Mouse (Mus musculus): ENCODE results near the gene Cirbp.

Gene Cirbp

GRCm38 (mm10) chr10:80179068-80180051 is 13.6 kb downstream of the Cirbp start, which contains the start of gene Efna2:
Gene Efna2 (plus strand): TSS chr10:80179482.
- DNase-seq (ENCODE audit: low read depth) = peak; percentile 34

GRCm38 (mm10) chr10:80180288-80180687 is 14.5 kb downstream of the Cirbp start:
- DNase-seq (ENCODE audit: low read depth) = no peak

- no peak for DNase-seq (ENCODE audit: low read depth)
These were observed 15.0 kb downstream of the Cirbp start for GRCm38 (mm10) chr10:80180823-80181222.

- DNase-seq (ENCODE audit: low read depth) = no peak
These were observed 16.8 kb downstream of the Cirbp start for GRCm38 (mm10) chr10:80182547-80182946.

GRCm38 (mm10) chr10:80186649-80187048 is 20.9 kb downstream of the Cirbp start:
- DNase-seq (ENCODE audit: low read depth) = no peak

GRCm38 (mm10) chr10:80187739-80188138 is 22.0 kb downstream of the Cirbp start:
- no peak for DNase-seq (ENCODE audit: low read depth)

GRCm38 (mm10) chr10:80188453-80189024 is 22.8 kb downstream of the Cirbp start:
- DNase-seq (ENCODE audit: low read depth) = no peak

GRCm38 (mm10) chr10:80189999-80190398 is 24.2 kb downstream of the Cirbp start:
- DNase-seq (ENCODE audit: low read depth) = no peak

- DNase-seq (ENCODE audit: low read depth) = peak; percentile 12
These were observed 24.8 kb downstream of the Cirbp start for GRCm38 (mm10) chr10:80190491-80191051.

GRCm38 (mm10) chr10:80193976-80194375 is 28.2 kb downstream of the Cirbp start:
- no peak for DNase-seq (ENCODE audit: low read depth)

GRCm38 (mm10) chr10:80194441-80194840 is 28.7 kb downstream of the Cirbp start:
- no peak for DNase-seq (ENCODE audit: low read depth)

- no peak for DNase-seq (ENCODE audit: low read depth)
These were observed 30.4 kb downstream of the Cirbp start for GRCm38 (mm10) chr10:80196167-80196566.

GRCm38 (mm10) chr10:80196778-80197581 is 31.2 kb downstream of the Cirbp start:
- no peak for DNase-seq (ENCODE audit: low read depth)

- peak; percentile 90 for DNase-seq (ENCODE audit: low read depth)
These were observed 33.7 kb downstream of the Cirbp start for GRCm38 (mm10) chr10:80199440-80200008.

GRCm38 (mm10) chr10:80200485-80200884 is 34.7 kb downstream of the Cirbp start:
- no peak for DNase-seq (ENCODE audit: low read depth)

GRCm38 (mm10) chr10:80204055-80204454 is 38.3 kb downstream of the Cirbp start:
- no peak for DNase-seq (ENCODE audit: low read depth)

GRCm38 (mm10) chr10:80207201-80207600 is 41.4 kb downstream of the Cirbp start:
- DNase-seq (ENCODE audit: low read depth) = no peak

GRCm38 (mm10) chr10:80207676-80208075 is 41.9 kb downstream of the Cirbp start:
- DNase-seq (ENCODE audit: low read depth) = no peak

GRCm38 (mm10) chr10:80208248-80208647 is 42.5 kb downstream of the Cirbp start:
- no peak for DNase-seq (ENCODE audit: low read depth)

GRCm38 (mm10) chr10:80208841-80209371 is 43.1 kb downstream of the Cirbp start:
- no peak for DNase-seq (ENCODE audit: low read depth)

- DNase-seq (ENCODE audit: low read depth) = peak; percentile 76
These were observed 45.8 kb downstream of the Cirbp start for GRCm38 (mm10) chr10:80211547-80212103.

Data from naive thymus-derived CD4-positive, alpha-beta T cell, adult 2 months (primary cell).